Mouse (Mus musculus): Measurements from ENCODE around the gene Fam185a.

DNA sequence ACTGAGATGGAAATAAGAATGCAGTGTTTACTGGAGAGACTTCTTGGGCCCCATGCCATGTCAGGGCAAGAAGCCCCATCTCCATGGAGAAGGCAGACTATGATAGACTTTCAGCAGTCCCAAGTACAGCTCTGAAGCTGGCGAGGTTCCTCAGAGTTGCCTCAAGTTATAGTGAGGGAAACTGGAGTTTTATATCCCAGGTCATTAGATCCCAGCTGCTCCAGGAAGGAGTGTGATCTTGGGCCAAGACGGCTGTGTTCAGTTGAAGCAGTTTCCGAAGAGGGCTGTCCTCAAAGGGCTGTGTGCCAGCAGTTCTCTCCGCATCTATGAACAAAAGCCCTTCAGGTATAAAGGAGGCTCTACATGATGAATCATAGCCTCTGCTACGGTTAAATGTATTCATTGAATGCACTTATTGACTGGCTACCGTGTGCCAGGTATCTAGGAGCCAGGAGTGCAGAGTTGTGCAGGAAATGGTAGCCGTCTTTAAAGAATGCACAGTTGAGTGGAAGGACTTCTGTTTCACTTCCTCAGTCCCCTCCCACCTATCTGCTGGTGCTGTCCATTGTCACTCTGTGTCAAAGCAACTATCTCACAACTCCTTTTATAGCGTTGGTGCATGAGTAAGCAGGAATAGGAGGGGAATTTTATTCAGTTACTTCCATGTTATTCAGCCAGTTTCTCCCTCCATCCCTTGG is 16.2 kb downstream of the Fam185a start:
- no peak for TF ChIP-seq EP300 (IDR thresholded peaks at IDR 0.05; ENCODE audit: insufficient read depth, low read depth, low read length)
- TF ChIP-seq POLR2A (IDR thresholded peaks at IDR 0.05; ENCODE audit: insufficient read depth, low read length) = no peak
- TF ChIP-seq CTCF (IDR thresholded peaks at IDR 0.05; ENCODE audit: low read depth, low read length) = no peak
